Mouse (Mus musculus): Measurements from ENCODE around the gene Rpl19.

DNA sequence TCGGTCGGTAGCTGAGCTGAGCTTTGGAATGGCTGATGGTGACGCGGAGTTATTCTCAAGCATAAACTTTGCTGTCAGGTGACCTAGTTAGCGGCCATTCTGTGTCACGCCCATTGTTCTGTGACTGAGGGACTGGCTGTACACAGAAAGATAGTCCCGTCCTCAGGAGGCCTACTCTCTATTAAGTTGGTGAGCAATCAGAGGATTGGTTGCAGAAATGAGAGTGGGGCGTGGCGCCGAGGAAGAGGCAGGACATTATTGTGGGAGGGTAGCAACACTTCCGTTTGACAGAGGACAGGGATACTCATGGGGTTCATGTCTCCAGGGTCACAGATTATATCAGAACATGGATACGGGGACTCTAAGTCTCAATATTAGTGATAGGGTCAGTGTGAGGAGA is 39.7 kb downstream of the Rpl19 start:
- TF ChIP-seq POLR2A (IDR thresholded peaks at IDR 0.05; ENCODE audit: insufficient read length, low read depth) (no peak), CEBPB (IDR thresholded peaks at IDR 0.05; ENCODE audit: insufficient read depth, poor library complexity, severe bottlenecking) (no peak), E2F4 (IDR thresholded peaks at IDR 0.05; ENCODE audit: insufficient read depth) (no peak), TCF12 (IDR thresholded peaks at IDR 0.05; ENCODE audit: insufficient read depth, poor library complexity, severe bottlenecking) (no peak), SRF (IDR thresholded peaks at IDR 0.05; ENCODE audit: control insufficient read depth, insufficient read length, low read depth) (no peak), MYOG (IDR thresholded peaks at IDR 0.05; ENCODE audit: control insufficient read depth in 1 of 3, insufficient read depth in 1 of 3, insufficient read length in 2 of 3, low read depth in 2 of 3) (no peak), REST (IDR thresholded peaks at IDR 0.05; ENCODE audit: insufficient read depth, insufficient read length) (no peak), MAX (IDR thresholded peaks at IDR 0.05; ENCODE audit: low read depth) (no peak), USF1 (IDR thresholded peaks at IDR 0.05; ENCODE audit: low read depth) (no peak), MYOD1 (IDR thresholded peaks at IDR 0.05; ENCODE audit: control insufficient read depth in 1 of 3, insufficient read length in 2 of 3, low read depth in 2 of 3) (no peak), POLR2AphosphoS2 (IDR thresholded peaks at IDR 0.05; ENCODE audit: insufficient read length, low read depth) (no peak), TCF3 (IDR thresholded peaks at IDR 0.05; ENCODE audit: insufficient read length, low read depth) (no peak)
